Mouse (Mus musculus) left cerebral cortex, adult 9 months (tissue): ENCODE results near the gene 9030624G23Rik.
"Not testable (repeated sequence)": the region's sequence is repeated elsewhere in the genome, so short reads cannot be mapped to it uniquely, and the experiment has no call there.

Experiments
- DNase-seq, 2 experiments: peaks; one replicate each; pipeline ENCODE4 v3.0.0; 2022; ENCODE audit warnings: low spot score in 2 of 2

The 9030624G23Rik gene

GRCm38 (mm10) chr12:24097108-24097520, at the start of gene 9030624G23Rik:
9030624G23Rik (minus strand) TSS chr12:24097246.
- peak; percentile 2 to 35 for DNase-seq

- DNase-seq = not testable (repeated sequence)
Observed at GRCm38 (mm10) chr12:24083096-24083495, 13.9 kb downstream of the 9030624G23Rik start.
